Mouse (Mus musculus): Measurements from ENCODE around the gene Gm49395.

Gm49395 gene

DNA sequence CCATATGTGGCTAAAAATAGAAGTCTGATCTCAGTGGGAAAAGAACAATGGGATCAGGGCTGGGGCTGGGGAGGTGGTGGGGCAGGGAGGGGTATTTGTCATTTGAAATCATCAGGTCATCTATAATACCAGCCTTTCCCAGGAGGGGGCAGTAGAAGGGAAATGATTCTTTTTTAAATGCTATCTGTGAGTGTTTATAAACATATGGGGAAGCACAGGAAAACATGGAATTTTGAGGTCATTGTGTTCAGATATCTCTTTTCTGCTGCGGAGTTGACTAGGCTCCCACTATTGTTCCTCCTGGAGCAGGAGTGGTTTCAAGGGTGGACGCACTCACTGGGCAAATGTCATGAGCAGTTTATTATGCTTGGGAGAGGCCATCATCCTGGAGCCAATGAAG is 114.6 kb downstream of the Gm49395 start:
- DNase-seq: no peak

Measured in right cerebral cortex, postnatal 25 days (tissue).